Mouse (Mus musculus): Measurements from ENCODE around the gene Olfr597. TPM values are rescaled to one million over a fixed set of nuclear protein-coding genes. Genes with fewer than 3 reads are reported as not detected.
"Not testable (repeated sequence)": the region's sequence is repeated elsewhere in the genome, so short reads cannot be mapped to it uniquely, and the experiment has no call there.

Olfr597 gene
- not detected in 2 replicates for polyA plus RNA-seq (2016; fragmentation: Nextera tagmentation; extraction: Ambion mirVana)

DNA sequence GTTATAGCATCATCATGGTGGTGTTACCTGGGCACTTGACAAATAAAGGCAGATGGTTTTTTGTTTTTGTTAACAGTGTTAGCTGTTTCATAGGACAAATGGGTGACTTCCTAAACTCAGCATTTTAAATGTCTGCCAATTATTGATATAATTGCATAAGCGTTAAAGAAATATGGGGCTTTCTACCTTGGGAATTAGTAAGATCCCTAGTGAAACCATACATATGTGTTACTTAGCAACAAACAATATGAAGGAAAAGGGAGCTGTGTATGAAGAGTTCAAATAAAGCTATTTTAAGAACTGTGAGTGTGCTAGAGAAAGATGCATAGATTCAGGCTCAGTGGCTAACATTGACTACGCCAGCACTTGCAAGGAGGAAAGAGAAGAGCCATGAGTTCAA lies at the start of gene Olfr597:
Olfr597 (plus strand) TSS at position 301 of the 400 bp plus-strand sequence.
- not testable (repeated sequence) for ATAC-seq (ENCODE audit: low FRiP score, low read depth); H3K27me3 ChIP-seq; H3K36me3 ChIP-seq

DNA sequence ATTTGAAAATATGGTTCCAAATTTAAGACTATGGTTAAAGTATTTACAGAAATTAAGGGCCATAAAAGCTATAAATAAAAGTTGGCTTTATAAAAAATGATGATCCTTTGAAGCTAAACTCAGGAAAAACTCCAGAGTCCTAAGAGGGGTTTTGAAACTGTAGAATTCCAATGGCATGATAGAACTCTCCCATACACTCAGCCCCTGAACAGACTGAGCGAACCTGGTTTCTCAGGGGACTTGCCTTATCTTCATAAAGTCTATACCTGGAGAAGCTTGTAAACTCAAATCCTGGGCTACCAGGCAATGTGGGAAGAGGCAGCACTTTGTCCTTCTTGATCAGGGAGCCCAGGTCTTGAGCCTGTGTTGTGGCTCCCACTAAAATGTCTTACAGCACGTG lies 10.8 kb upstream of the Olfr597 start, which contains the start of gene Olfr596:
Olfr596 (plus strand) TSS at position 301 of the 400 bp plus-strand sequence.
- ATAC-seq (ENCODE audit: low FRiP score, low read depth); H3K4me3 ChIP-seq: not testable (repeated sequence)
- 94% methylated on average over 2 of the region's 2 CpGs for WGBS

More for the DNA sequence above, at the start of gene Olfr597:
- not testable (repeated sequence) for H3K9me3 ChIP-seq; H3K9ac ChIP-seq (replicated peaks); H3K4me2 ChIP-seq (replicated peaks); H3K4me3 ChIP-seq; H3K4me1 ChIP-seq; H3K27ac ChIP-seq (replicated peaks)
- 92% methylated on average over 2 of the region's 2 CpGs for WGBS

DNA sequence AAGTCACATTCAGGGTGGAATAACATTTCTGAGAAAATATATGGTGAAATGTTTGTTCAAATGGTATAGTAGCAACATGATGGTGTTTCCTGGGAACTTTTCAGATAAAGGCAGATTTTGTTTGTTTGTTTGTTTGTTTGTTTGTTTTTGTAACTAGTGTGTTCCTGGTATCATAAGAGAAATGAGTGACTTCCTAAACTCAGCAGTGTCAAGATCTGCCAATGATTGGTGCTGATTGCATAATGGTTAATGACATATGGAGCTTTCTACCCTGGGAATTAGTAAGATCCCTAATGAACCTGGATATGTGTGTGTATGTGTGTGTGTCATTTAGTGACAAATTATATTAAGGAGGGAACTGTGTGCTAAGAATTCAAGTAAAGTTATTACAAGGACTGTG lies 7.2 kb downstream of the Olfr597 start, which contains the start of gene Olfr598:
Olfr598 (plus strand) TSS at position 301 of the 400 bp plus-strand sequence.
- no peak for ATAC-seq (ENCODE audit: low FRiP score, low read depth)
- Histone ChIP-seq H3K9me3 (no peaks in the 10 kb centered on the region), H3K27ac (replicated peaks) (no peak within 1 kb of the TSS), H3K4me1 (no peaks in the 10 kb centered on the region), H3K27me3 (no peaks in the 10 kb centered on the region), H3K9ac (replicated peaks) (no peak within 1 kb of the TSS), H3K4me2 (replicated peaks) (no peak within 1 kb of the TSS), H3K4me3 (no peak within 1 kb of the TSS), H3K36me3 (no peaks in the 10 kb centered on the region)

More for the DNA sequence above, 10.8 kb upstream of the Olfr597 start, which contains the start of gene Olfr596:
- not testable (repeated sequence) for H3K9ac ChIP-seq (replicated peaks); H3K36me3 ChIP-seq; H3K4me2 ChIP-seq (replicated peaks); H3K9me3 ChIP-seq; H3K4me1 ChIP-seq; H3K27ac ChIP-seq (replicated peaks); H3K27me3 ChIP-seq

DNA sequence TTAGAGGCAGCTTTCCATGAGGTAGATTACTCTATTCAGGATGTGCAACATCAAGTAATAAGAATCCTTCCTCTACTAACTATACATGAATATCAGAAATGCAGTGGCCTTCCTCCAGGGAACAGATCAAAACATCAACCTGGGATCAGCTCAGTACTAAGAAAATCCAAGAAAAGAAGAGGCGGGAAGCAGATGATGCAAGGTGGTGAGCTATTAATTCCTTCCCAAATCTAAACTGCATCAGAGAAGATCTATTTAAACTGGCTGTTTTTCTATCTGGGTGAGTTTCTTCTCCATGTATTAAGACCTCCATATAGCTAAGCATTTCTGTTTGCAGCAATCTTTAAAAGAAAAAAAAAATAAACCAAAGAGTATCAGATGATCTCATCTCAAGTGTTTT lies 19.5 kb downstream of the Olfr597 start, which contains the start of gene Olfr599:
Olfr599 (plus strand) TSS at position 301 of the 400 bp plus-strand sequence.
- no peak within 1 kb of the TSS for H3K4me2 ChIP-seq (replicated peaks)
- no peaks in the 10 kb centered on the region for H3K36me3 ChIP-seq
- H3K9ac ChIP-seq (replicated peaks): no peak within 1 kb of the TSS
- H3K4me3 ChIP-seq: no peak within 1 kb of the TSS
- H3K27ac ChIP-seq (replicated peaks): no peak within 1 kb of the TSS
- no peaks in the 10 kb centered on the region for H3K4me1 ChIP-seq
- no peak for ATAC-seq (ENCODE audit: low FRiP score, low read depth)
- 92% methylated on average over 1 of the region's 1 CpGs for WGBS
- H3K9me3 ChIP-seq: no peaks in the 10 kb centered on the region
- H3K27me3 ChIP-seq: no peaks in the 10 kb centered on the region

DNA sequence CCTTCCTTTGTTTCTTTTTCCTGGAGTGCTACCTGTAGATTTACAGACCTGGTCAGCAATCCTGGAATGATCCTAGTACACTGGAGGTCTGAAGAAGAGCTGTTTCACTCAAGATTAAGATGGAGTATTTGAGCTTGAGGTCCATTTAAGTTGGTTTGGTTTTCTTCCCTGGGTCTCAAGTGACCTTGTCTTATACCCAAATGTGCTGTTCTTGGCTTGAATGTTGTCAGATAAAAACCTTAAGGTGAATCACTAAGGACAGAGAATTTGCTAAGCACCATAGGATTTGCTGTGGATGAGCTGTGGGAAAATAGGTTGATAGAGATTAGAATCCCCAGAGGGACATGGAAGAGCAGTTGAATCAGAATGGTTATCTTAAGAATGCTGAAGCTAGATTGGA lies 33.5 kb downstream of the Olfr597 start, which contains the start of gene Olfr600:
Olfr600 (minus strand) TSS at position 101 of the 400 bp plus-strand sequence.
- H3K9ac ChIP-seq (replicated peaks): no peak within 1 kb of the TSS
- no peaks in the 10 kb centered on the region for H3K27me3 ChIP-seq
- H3K4me2 ChIP-seq (replicated peaks): no peak within 1 kb of the TSS
- no peaks in the 10 kb centered on the region for H3K36me3 ChIP-seq
- H3K9me3 ChIP-seq: no peaks in the 10 kb centered on the region
- no peak within 1 kb of the TSS for H3K4me3 ChIP-seq
- no peak for ATAC-seq (ENCODE audit: low FRiP score, low read depth)
- H3K4me1 ChIP-seq: no peaks in the 10 kb centered on the region
- no peak within 1 kb of the TSS for H3K27ac ChIP-seq (replicated peaks)

DNA sequence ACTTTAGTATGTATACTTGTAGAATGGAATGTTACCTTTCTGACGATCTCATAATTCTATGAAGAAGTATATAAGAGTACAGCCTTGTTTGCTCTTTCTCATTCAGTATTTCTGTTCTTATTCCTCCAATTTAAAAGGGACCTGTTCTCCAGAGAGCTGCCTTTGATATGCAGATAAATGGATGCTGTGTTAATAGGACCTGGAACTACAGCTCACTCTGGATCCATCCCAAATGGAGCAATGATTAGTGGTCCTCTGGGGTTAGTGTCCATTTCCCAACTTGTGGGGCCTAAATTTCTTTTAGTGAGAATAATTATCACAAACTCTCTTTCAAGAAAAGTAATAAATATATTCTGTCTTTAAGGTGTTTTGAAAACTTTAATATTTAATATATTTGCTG lies 46.4 kb downstream of the Olfr597 start, which contains the start of gene Olfr601:
Olfr601 (minus strand) TSS at position 101 of the 400 bp plus-strand sequence.
- 96% methylated on average over 1 of the region's 1 CpGs for WGBS
- Histone ChIP-seq H3K27ac (replicated peaks) (no peak within 1 kb of the TSS), H3K27me3 (no peaks in the 10 kb centered on the region), H3K9ac (replicated peaks) (no peak within 1 kb of the TSS), H3K4me1 (no peaks in the 10 kb centered on the region), H3K4me3 (no peak within 1 kb of the TSS), H3K36me3 (no peaks in the 10 kb centered on the region), H3K4me2 (replicated peaks) (no peak within 1 kb of the TSS), H3K9me3 (no peaks in the 10 kb centered on the region)
- ATAC-seq (ENCODE audit: low FRiP score, low read depth): no peak

Small RNA genes lying within 50 kb of the gene (microRNA-seq; reads per million reads assigned to microRNA genes)
- gene Gm23550: not detected

Other genes starting within 250 kb of the Olfr597 start
- not detected in 2 replicates for gene Olfr584, start 234.4 kb upstream of the Olfr597 start, polyA plus RNA-seq (2016; fragmentation: Nextera tagmentation; extraction: Ambion mirVana)
- not detected in 2 replicates for gene Olfr585, start 218.6 kb upstream of the Olfr597 start, polyA plus RNA-seq (2016; fragmentation: Nextera tagmentation; extraction: Ambion mirVana)
- gene Olfr586, start 190.7 kb upstream of the Olfr597 start, polyA plus RNA-seq (2016; fragmentation: Nextera tagmentation; extraction: Ambion mirVana): not detected in 2 replicates
- not detected in 2 replicates for gene Olfr588-ps1, start 175.4 kb upstream of the Olfr597 start, polyA plus RNA-seq (2016; fragmentation: Nextera tagmentation; extraction: Ambion mirVana)
- not detected in 2 replicates for gene Olfr589, start 160.0 kb upstream of the Olfr597 start, polyA plus RNA-seq (2016; fragmentation: Nextera tagmentation; extraction: Ambion mirVana)
- not detected in 2 replicates for gene Olfr591, start 138.0 kb upstream of the Olfr597 start, polyA plus RNA-seq (2016; fragmentation: Nextera tagmentation; extraction: Ambion mirVana)
- not detected in 2 replicates for gene Olfr592, start 131.5 kb upstream of the Olfr597 start, polyA plus RNA-seq (2016; fragmentation: Nextera tagmentation; extraction: Ambion mirVana)
- not detected in 2 replicates for gene Olfr593, start 104.5 kb upstream of the Olfr597 start, polyA plus RNA-seq (2016; fragmentation: Nextera tagmentation; extraction: Ambion mirVana)
- gene Olfr594, start 99.3 kb upstream of the Olfr597 start, polyA plus RNA-seq (2016; fragmentation: Nextera tagmentation; extraction: Ambion mirVana): not detected in 2 replicates
- gene Usp17ld, start 63.8 kb upstream of the Olfr597 start, polyA plus RNA-seq (2016; fragmentation: Nextera tagmentation; extraction: Ambion mirVana): not detected in 2 replicates
- gene Olfr596, start 10.7 kb upstream of the Olfr597 start, polyA plus RNA-seq (2016; fragmentation: Nextera tagmentation; extraction: Ambion mirVana): not detected in 2 replicates
- not detected in 2 replicates for gene Olfr598, start 7.3 kb downstream of the Olfr597 start, polyA plus RNA-seq (2016; fragmentation: Nextera tagmentation; extraction: Ambion mirVana)
- gene Olfr599, start 19.6 kb downstream of the Olfr597 start, polyA plus RNA-seq (2016; fragmentation: Nextera tagmentation; extraction: Ambion mirVana): not detected in 2 replicates
- not detected in 2 replicates for gene Olfr600, start 33.4 kb downstream of the Olfr597 start, polyA plus RNA-seq (2016; fragmentation: Nextera tagmentation; extraction: Ambion mirVana)
- gene Olfr601, start 46.3 kb downstream of the Olfr597 start, polyA plus RNA-seq (2016; fragmentation: Nextera tagmentation; extraction: Ambion mirVana): not detected in 2 replicates
- gene Olfr603, start 69.9 kb downstream of the Olfr597 start, polyA plus RNA-seq (2016; fragmentation: Nextera tagmentation; extraction: Ambion mirVana): not detected in 2 replicates
- gene Usp17lc, start 98.8 kb downstream of the Olfr597 start, polyA plus RNA-seq (2016; fragmentation: Nextera tagmentation; extraction: Ambion mirVana): not detected in 2 replicates
- gene Olfr605, start 129.1 kb downstream of the Olfr597 start, polyA plus RNA-seq (2016; fragmentation: Nextera tagmentation; extraction: Ambion mirVana): not detected in 2 replicates
- gene Olfr606, start 132.7 kb downstream of the Olfr597 start, polyA plus RNA-seq (2016; fragmentation: Nextera tagmentation; extraction: Ambion mirVana): not detected in 2 replicates
- not detected in 2 replicates for gene Olfr607, start 147.8 kb downstream of the Olfr597 start, polyA plus RNA-seq (2016; fragmentation: Nextera tagmentation; extraction: Ambion mirVana)
- gene Olfr608, start 153.6 kb downstream of the Olfr597 start, polyA plus RNA-seq (2016; fragmentation: Nextera tagmentation; extraction: Ambion mirVana): not detected in 2 replicates
- not detected in 2 replicates for gene Olfr609, start 181.7 kb downstream of the Olfr597 start, polyA plus RNA-seq (2016; fragmentation: Nextera tagmentation; extraction: Ambion mirVana)
- gene Olfr610, start 195.8 kb downstream of the Olfr597 start, polyA plus RNA-seq (2016; fragmentation: Nextera tagmentation; extraction: Ambion mirVana): not detected in 2 replicates
- gene Olfr611, start 204.5 kb downstream of the Olfr597 start, polyA plus RNA-seq (2016; fragmentation: Nextera tagmentation; extraction: Ambion mirVana): not detected in 2 replicates
- gene Olfr612, start 226.4 kb downstream of the Olfr597 start, polyA plus RNA-seq (2016; fragmentation: Nextera tagmentation; extraction: Ambion mirVana): not detected in 2 replicates
- not detected in 2 replicates for gene Olfr613, start 231.8 kb downstream of the Olfr597 start, polyA plus RNA-seq (2016; fragmentation: Nextera tagmentation; extraction: Ambion mirVana)
- not detected in 2 replicates for gene Olfr615, start 239.8 kb downstream of the Olfr597 start, polyA plus RNA-seq (2016; fragmentation: Nextera tagmentation; extraction: Ambion mirVana)